Mouse (Mus musculus): ENCODE results near the gene Cox6a1.

GRCm38 (mm10) chr5:115349225-115349555, 409 bp upstream of the Cox6a1 start:
- TF ChIP-seq POLR2A (IDR thresholded peaks at IDR 0.05; ENCODE audit: insufficient read length, low read depth) (no peak), CEBPB (IDR thresholded peaks at IDR 0.05; ENCODE audit: insufficient read depth, poor library complexity, severe bottlenecking) (no peak), USF1 (IDR thresholded peaks at IDR 0.05; ENCODE audit: low read depth) (no peak), TCF3 (IDR thresholded peaks at IDR 0.05; ENCODE audit: insufficient read length, low read depth) (no peak), TCF12 (IDR thresholded peaks at IDR 0.05; ENCODE audit: insufficient read depth, poor library complexity, severe bottlenecking) (no peak), MAX (IDR thresholded peaks at IDR 0.05; ENCODE audit: low read depth) (no peak), E2F4 (IDR thresholded peaks at IDR 0.05; ENCODE audit: insufficient read depth) (no peak), MYOG (IDR thresholded peaks at IDR 0.05; ENCODE audit: control insufficient read depth in 1 of 3, insufficient read depth in 1 of 3, insufficient read length in 2 of 3, low read depth in 2 of 3) (no peak), MYOD1 (IDR thresholded peaks at IDR 0.05; ENCODE audit: control insufficient read depth in 1 of 3, insufficient read length in 2 of 3, low read depth in 2 of 3) (no peak), SRF (IDR thresholded peaks at IDR 0.05; ENCODE audit: control insufficient read depth, insufficient read length, low read depth) (no peak)
